Mouse (Mus musculus): ENCODE data around the gene Vav3. TPM values are rescaled to one million over a fixed set of nuclear protein-coding genes. Genes with fewer than 3 reads are reported as not detected.

Gene Vav3
- polyA plus RNA-seq, 1 experiment: 1.7 TPM

GRCm38 (mm10) chr3:109351956-109352684 lies 11.7 kb downstream of the Vav3 start:
- no peaks in the 10 kb centered on the region for H3K36me3 ChIP-seq (ENCODE audit: control insufficient read depth, insufficient read depth, low read length)
- no peak for TF ChIP-seq POLR2A (IDR thresholded peaks at IDR 0.05; ENCODE audit: low read depth, low read length)
- TF ChIP-seq CTCF (IDR thresholded peaks at IDR 0.05; ENCODE audit: extremely low read depth, insufficient read depth, insufficient read length, insufficient replicate concordance): no peak
- no peaks in the 10 kb centered on the region for H3K27me3 ChIP-seq (ENCODE audit: control insufficient read depth, insufficient read depth, low read length)
- H3K4me1 ChIP-seq (ENCODE audit: control insufficient read depth, insufficient read depth, insufficient read length): peaks cover 6% of the 10 kb centered on the region
- no peak overlapping the region for H3K27ac ChIP-seq (ENCODE audit: insufficient read depth, low read length)
- WGBS: 55% methylated on average over 4 of the region's 4 CpGs
- no peak overlapping the region for H3K4me3 ChIP-seq (ENCODE audit: extremely low read depth, insufficient read depth, insufficient read length)
- DNase-seq (ENCODE audit: low read depth in 1 of 2, low spot score in 2 of 2): no peak

- DNase-seq (ENCODE audit: low read depth in 1 of 2, low spot score in 2 of 2): no peak
- no peak overlapping the region for H3K27ac ChIP-seq (ENCODE audit: insufficient read depth, low read length)
- H3K4me1 ChIP-seq (ENCODE audit: control insufficient read depth, insufficient read depth, insufficient read length): peaks cover 6% of the 10 kb centered on the region
- no peak overlapping the region for H3K4me3 ChIP-seq (ENCODE audit: extremely low read depth, insufficient read depth, insufficient read length)
- H3K36me3 ChIP-seq (ENCODE audit: control insufficient read depth, insufficient read depth, low read length): no peaks in the 10 kb centered on the region
- 26% methylated on average over 6 of the region's 6 CpGs for WGBS
- TF ChIP-seq POLR2A (IDR thresholded peaks at IDR 0.05; ENCODE audit: low read depth, low read length) (no peak), CTCF (IDR thresholded peaks at IDR 0.05; ENCODE audit: extremely low read depth, insufficient read depth, insufficient read length, insufficient replicate concordance) (no peak)
- no peaks in the 10 kb centered on the region for H3K27me3 ChIP-seq (ENCODE audit: control insufficient read depth, insufficient read depth, low read length)
Observed at GRCm38 (mm10) chr3:109352690-109353089, 12.2 kb downstream of the Vav3 start.

GRCm38 (mm10) chr3:109353814-109354213 lies 13.4 kb downstream of the Vav3 start:
- no peaks in the 10 kb centered on the region for H3K36me3 ChIP-seq (ENCODE audit: control insufficient read depth, insufficient read depth, low read length)
- DNase-seq (ENCODE audit: low read depth in 1 of 2, low spot score in 2 of 2): no peak
- peaks cover 6% of the 10 kb centered on the region for H3K4me1 ChIP-seq (ENCODE audit: control insufficient read depth, insufficient read depth, insufficient read length)
- no peaks in the 10 kb centered on the region for H3K27me3 ChIP-seq (ENCODE audit: control insufficient read depth, insufficient read depth, low read length)
- TF ChIP-seq POLR2A (IDR thresholded peaks at IDR 0.05; ENCODE audit: low read depth, low read length) (no peak), CTCF (IDR thresholded peaks at IDR 0.05; ENCODE audit: extremely low read depth, insufficient read depth, insufficient read length, insufficient replicate concordance) (no peak)
- WGBS: 66% methylated on average over 5 of the region's 5 CpGs
- no peak overlapping the region for H3K4me3 ChIP-seq (ENCODE audit: extremely low read depth, insufficient read depth, insufficient read length)
- H3K27ac ChIP-seq (ENCODE audit: insufficient read depth, low read length): no peak overlapping the region

GRCm38 (mm10) chr3:109355158-109355557 lies 14.7 kb downstream of the Vav3 start:
- no peak overlapping the region for H3K27ac ChIP-seq (ENCODE audit: insufficient read depth, low read length)
- no peak for DNase-seq (ENCODE audit: low read depth in 1 of 2, low spot score in 2 of 2)
- WGBS: 73% methylated on average over 5 of the region's 5 CpGs
- no peak for TF ChIP-seq POLR2A (IDR thresholded peaks at IDR 0.05; ENCODE audit: low read depth, low read length)
- TF ChIP-seq CTCF (IDR thresholded peaks at IDR 0.05; ENCODE audit: extremely low read depth, insufficient read depth, insufficient read length, insufficient replicate concordance): no peak
- H3K4me3 ChIP-seq (ENCODE audit: extremely low read depth, insufficient read depth, insufficient read length): no peak overlapping the region
- no peaks in the 10 kb centered on the region for H3K27me3 ChIP-seq (ENCODE audit: control insufficient read depth, insufficient read depth, low read length)
- H3K36me3 ChIP-seq (ENCODE audit: control insufficient read depth, insufficient read depth, low read length): no peaks in the 10 kb centered on the region
- H3K4me1 ChIP-seq (ENCODE audit: control insufficient read depth, insufficient read depth, insufficient read length): peaks cover 6% of the 10 kb centered on the region

- peaks cover 13% of the 10 kb centered on the region; the same call in 1 of the 2 replicates for H3K4me1 ChIP-seq (ENCODE audit: control insufficient read depth, insufficient read depth, insufficient read length)
- no peaks in the 10 kb centered on the region for H3K27me3 ChIP-seq (ENCODE audit: control insufficient read depth, insufficient read depth, low read length)
- no peak overlapping the region for H3K27ac ChIP-seq (ENCODE audit: insufficient read depth, low read length)
- TF ChIP-seq CTCF (IDR thresholded peaks at IDR 0.05; ENCODE audit: extremely low read depth, insufficient read depth, insufficient read length, insufficient replicate concordance): no peak
- TF ChIP-seq POLR2A (IDR thresholded peaks at IDR 0.05; ENCODE audit: low read depth, low read length): no peak
- 24% methylated on average over 4 of the region's 4 CpGs for WGBS
- no peak for DNase-seq (ENCODE audit: low read depth in 1 of 2, low spot score in 2 of 2)
- no peak overlapping the region for H3K4me3 ChIP-seq (ENCODE audit: extremely low read depth, insufficient read depth, insufficient read length)
- H3K36me3 ChIP-seq (ENCODE audit: control insufficient read depth, insufficient read depth, low read length): no peaks in the 10 kb centered on the region
Observed at GRCm38 (mm10) chr3:109360746-109361145, 20.3 kb downstream of the Vav3 start.

- TF ChIP-seq POLR2A (IDR thresholded peaks at IDR 0.05; ENCODE audit: low read depth, low read length): no peak
- WGBS: 28% methylated on average over 5 of the region's 5 CpGs
- Histone ChIP-seq H3K4me3 (ENCODE audit: extremely low read depth, insufficient read depth, insufficient read length) (no peak overlapping the region), H3K4me1 (ENCODE audit: control insufficient read depth, insufficient read depth, insufficient read length) (peaks cover 13% of the 10 kb centered on the region; the same call in 1 of the 2 replicates), H3K27me3 (ENCODE audit: control insufficient read depth, insufficient read depth, low read length) (no peaks in the 10 kb centered on the region), H3K27ac (ENCODE audit: insufficient read depth, low read length) (no peak overlapping the region), H3K36me3 (ENCODE audit: control insufficient read depth, insufficient read depth, low read length) (no peaks in the 10 kb centered on the region)
- no peak for DNase-seq (ENCODE audit: low read depth in 1 of 2, low spot score in 2 of 2)
Observed at GRCm38 (mm10) chr3:109361882-109362281, 21.4 kb downstream of the Vav3 start.

- no peak for TF ChIP-seq POLR2A (IDR thresholded peaks at IDR 0.05; ENCODE audit: low read depth, low read length)
- no peak for TF ChIP-seq CTCF (IDR thresholded peaks at IDR 0.05; ENCODE audit: extremely low read depth, insufficient read depth, insufficient read length, insufficient replicate concordance)
- Histone ChIP-seq H3K27ac (ENCODE audit: insufficient read depth, low read length) (no peak overlapping the region), H3K4me3 (ENCODE audit: extremely low read depth, insufficient read depth, insufficient read length) (no peak overlapping the region), H3K4me1 (ENCODE audit: control insufficient read depth, insufficient read depth, insufficient read length) (peaks cover 13% of the 10 kb centered on the region; the same call in 1 of the 2 replicates), H3K36me3 (ENCODE audit: control insufficient read depth, insufficient read depth, low read length) (no peaks in the 10 kb centered on the region), H3K27me3 (ENCODE audit: control insufficient read depth, insufficient read depth, low read length) (no peaks in the 10 kb centered on the region)
- no peak for DNase-seq (ENCODE audit: low read depth in 1 of 2, low spot score in 2 of 2)
- WGBS: 46% methylated on average over 3 of the region's 3 CpGs
Observed at GRCm38 (mm10) chr3:109362310-109362709, 21.9 kb downstream of the Vav3 start.
